Mouse (Mus musculus) right cerebral cortex, adult 2 months (tissue): ENCODE results near the gene Lpp.

ENCODE experiments used
- DNase-seq, 2 experiments: peaks; one replicate each; pipeline ENCODE4 v3.0.0; 2021 to 2022; ENCODE audit warnings: low spot score in 2 of 2

Gene Lpp

GRCm38 (mm10) chr16:24695062-24695461, 301.8 kb downstream of the Lpp start:
- no peak for DNase-seq

- no peak for DNase-seq
These were observed 310.9 kb downstream of the Lpp start for GRCm38 (mm10) chr16:24704215-24704614.

GRCm38 (mm10) chr16:24723641-24724040, 330.3 kb downstream of the Lpp start:
- DNase-seq = no peak

GRCm38 (mm10) chr16:24732751-24733150, 339.4 kb downstream of the Lpp start:
- DNase-seq = no peak

- DNase-seq = no peak
These were observed 340.0 kb downstream of the Lpp start for GRCm38 (mm10) chr16:24733321-24733720.

- DNase-seq = no peak
These were observed 342.4 kb downstream of the Lpp start for GRCm38 (mm10) chr16:24735754-24736153.

GRCm38 (mm10) chr16:24737362-24738057, 344.2 kb downstream of the Lpp start:
- no peak for DNase-seq

GRCm38 (mm10) chr16:24740714-24741113, 347.4 kb downstream of the Lpp start:
- no peak for DNase-seq

- DNase-seq = no peak
These were observed 356.5 kb downstream of the Lpp start for GRCm38 (mm10) chr16:24749816-24750215.

GRCm38 (mm10) chr16:24756141-24756540, 362.8 kb downstream of the Lpp start:
- DNase-seq = no peak

- DNase-seq = no peak
These were observed 372.7 kb downstream of the Lpp start for GRCm38 (mm10) chr16:24766051-24766450.

GRCm38 (mm10) chr16:24766596-24766995, 373.3 kb downstream of the Lpp start:
- no peak for DNase-seq

- DNase-seq = no peak
These were observed 383.7 kb downstream of the Lpp start for GRCm38 (mm10) chr16:24777053-24777452.

- no peak for DNase-seq
These were observed 385.3 kb downstream of the Lpp start for GRCm38 (mm10) chr16:24778432-24779274.

GRCm38 (mm10) chr16:24780545-24780944, 387.2 kb downstream of the Lpp start:
- no peak for DNase-seq

- DNase-seq = no peak
These were observed 388.6 kb downstream of the Lpp start for GRCm38 (mm10) chr16:24781922-24782321.

- no peak for DNase-seq
These were observed 392.3 kb downstream of the Lpp start for GRCm38 (mm10) chr16:24785651-24786050.

GRCm38 (mm10) chr16:24788973-24789372, 395.7 kb downstream of the Lpp start:
- DNase-seq = no peak

- DNase-seq = no peak
These were observed 398.1 kb downstream of the Lpp start for GRCm38 (mm10) chr16:24791387-24791786.

- DNase-seq = no peak
These were observed 398.7 kb downstream of the Lpp start for GRCm38 (mm10) chr16:24791984-24792383.

GRCm38 (mm10) chr16:24792836-24793235, 399.5 kb downstream of the Lpp start:
- no peak for DNase-seq

GRCm38 (mm10) chr16:24794665-24795064, 401.4 kb downstream of the Lpp start:
- no peak for DNase-seq

GRCm38 (mm10) chr16:24801355-24801754, 408.0 kb downstream of the Lpp start:
- DNase-seq = no peak
